Mouse (Mus musculus) T-helper 2 cell (primary cell): ENCODE measurements at regions not wholly inside any gene's neighbourhood (a gene's known extent, or its start where the extent isn't known, plus 50 kb on each side); places are given as distances from the start of the nearest gene placed in this dataset.

Experiments
- in situ Hi-C: fragments of 300-600 bp; cut with MboI, MseI; formaldehyde crosslinking; loops from one replicate; pipeline ENCODE4 v1.15.1; 2025; ENCODE audit warnings: high pct_unique_total_duplicates

DNA sequence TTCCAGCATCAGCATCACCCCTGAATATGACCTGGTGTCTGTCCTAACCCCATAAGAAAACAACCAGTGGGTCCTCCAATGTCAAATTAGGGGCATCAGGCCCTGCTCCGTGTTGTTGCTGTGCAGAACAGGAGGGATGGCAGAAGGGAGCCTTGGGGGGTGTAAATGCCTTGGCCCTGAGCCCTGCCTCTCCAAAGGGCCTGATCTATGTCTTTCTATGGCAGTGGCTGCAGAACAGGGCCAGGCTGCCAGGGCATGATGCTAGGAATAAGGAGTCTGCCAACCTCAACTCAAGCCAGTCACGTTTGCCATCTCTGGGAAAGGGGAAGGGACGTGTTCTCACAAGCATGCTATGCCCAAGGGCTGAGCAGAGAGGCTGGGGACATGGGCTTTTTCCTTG, 172.9 kb downstream of the Kcna5 start:
- in situ Hi-C loops: no loop called here

DNA sequence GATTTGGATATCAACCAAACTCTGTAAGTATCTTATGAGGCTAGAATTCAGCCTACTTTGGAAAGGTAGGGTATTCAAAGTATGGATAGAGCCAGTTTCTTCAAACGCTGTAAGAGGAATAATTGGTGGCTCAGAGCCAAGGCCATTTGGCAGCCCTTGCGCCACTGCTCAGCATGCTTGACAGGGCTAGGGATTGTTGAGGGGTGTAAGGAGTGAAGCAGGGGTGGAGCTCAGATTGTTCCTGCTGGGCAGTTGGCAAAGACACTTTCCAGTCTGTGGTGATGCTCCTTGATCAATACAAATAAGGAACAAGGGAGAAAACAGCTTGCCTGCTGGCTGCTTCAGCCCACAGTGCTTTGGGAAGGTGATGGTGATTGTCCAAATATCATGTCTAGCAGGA, 181.9 kb downstream of the Kcna5 start:
- in situ Hi-C loops: no loop called here

GRCm38 (mm10) chr6:126350476-126350875, 183.8 kb upstream of the Ntf3 start:
- in situ Hi-C loops: no loop called here

- in situ Hi-C loops: no loop called here
These were observed 183.2 kb upstream of the Ntf3 start for GRCm38 (mm10) chr6:126349905-126350304.

DNA sequence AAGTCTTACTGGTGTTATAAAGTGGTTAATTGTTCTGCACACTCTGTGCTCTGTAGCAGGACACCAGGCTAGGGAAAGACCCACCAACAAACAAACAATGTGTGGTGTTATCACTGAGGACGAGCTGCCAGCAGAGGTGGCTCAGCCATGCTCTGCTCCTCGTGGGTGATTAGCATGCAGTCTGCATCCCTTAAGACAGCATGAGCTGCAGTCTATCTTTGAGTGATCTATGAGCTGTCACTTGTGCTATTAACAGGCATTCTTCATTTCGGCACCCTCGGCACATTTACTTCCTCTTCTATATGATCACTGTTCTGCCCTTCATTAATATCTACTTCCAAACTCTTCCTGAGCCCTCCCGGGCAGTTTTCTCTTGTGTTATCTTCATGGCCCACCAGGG, 178.5 kb upstream of the Ntf3 start:
- in situ Hi-C loops: no loop called here

- in situ Hi-C loops: no loop called here
These were observed 173.4 kb upstream of the Ntf3 start for GRCm38 (mm10) chr6:126340098-126340610.

GRCm38 (mm10) chr6:126337711-126338110, 171.0 kb upstream of the Ntf3 start:
- in situ Hi-C loops: loop anchor here (10.0 kb wide), 1 partner anchor 693 kb away; no protein-coding TSS in a partner anchor

DNA sequence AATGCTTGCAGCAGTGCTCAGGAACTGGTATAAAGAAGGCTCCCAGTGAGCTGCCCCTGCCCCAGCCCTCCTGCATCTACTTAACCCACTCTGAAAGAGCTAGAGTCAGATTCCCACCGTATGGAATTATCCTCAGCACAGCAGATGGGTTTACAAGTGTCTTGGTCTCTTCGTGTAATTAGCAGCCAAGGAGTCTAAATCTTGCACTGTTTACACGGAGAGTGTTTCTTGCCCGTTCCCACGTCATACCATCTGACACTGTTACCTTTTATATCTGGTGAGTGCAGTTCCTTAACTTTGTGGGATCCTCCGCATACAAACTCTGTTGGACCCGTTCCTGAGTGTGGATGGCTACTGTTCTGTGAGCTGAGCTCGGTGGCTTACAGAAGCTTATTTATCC, 167.5 kb upstream of the Ntf3 start:
- in situ Hi-C loops: loop anchor here (10.0 kb wide), 1 partner anchor 689 kb away; no protein-coding TSS in a partner anchor

- in situ Hi-C loops: no loop called here
These were observed 160.5 kb upstream of the Ntf3 start for GRCm38 (mm10) chr6:126327187-126327586.

DNA sequence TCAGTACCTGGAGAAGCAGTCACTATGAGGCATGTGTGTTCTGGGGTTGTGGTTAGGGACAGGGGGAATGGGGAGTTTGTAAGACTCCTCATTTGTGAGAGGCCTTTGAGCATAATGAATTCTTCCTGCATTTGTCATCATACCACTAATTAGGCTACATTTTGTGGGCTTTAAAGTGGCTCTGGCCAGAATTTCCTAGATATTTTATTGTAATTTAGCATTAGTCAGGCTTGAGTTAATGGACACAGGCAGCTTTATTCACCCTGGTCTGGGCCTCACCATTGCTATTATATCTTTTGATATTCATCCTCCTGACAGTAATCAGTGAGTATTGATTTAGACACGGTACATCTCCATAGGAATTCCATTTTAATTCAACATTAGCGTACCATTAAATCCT, 151.8 kb upstream of the Ntf3 start:
- in situ Hi-C loops: no loop called here

DNA sequence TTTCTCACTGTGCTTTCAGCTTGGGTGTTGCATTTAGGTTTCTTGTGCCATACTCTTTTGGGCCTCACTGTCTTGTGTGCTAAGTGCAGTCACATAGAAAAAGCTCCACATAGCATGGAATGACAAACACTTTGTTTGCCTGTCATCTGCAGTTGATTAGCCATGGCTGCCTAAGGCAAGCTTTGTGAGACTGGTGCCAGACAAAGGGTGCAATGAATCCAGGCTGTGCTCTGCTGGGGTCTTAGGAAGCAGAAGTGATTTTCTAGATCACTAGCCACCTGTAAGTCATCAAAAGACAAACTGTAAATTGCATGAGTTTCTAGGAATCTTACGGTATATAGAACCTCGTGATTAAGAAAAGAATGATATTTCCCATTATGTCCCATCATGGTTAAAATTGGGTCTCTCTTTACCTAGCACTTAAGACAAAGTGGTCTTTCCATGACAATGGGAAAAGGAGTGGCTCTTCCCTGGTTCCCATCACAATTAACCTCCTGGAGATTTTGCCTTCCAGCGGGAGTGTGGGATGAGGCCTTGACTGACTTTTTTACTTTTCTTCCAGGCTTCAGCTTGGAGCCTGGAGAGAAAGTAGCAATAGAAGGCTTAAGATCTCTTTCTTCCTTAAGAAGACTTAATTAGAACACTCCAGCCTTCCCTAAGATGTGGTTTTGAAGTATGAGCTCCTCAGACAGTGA, 144.2 kb upstream of the Ntf3 start:
- in situ Hi-C loops: no loop called here

- in situ Hi-C loops: no loop called here
These were observed 136.4 kb upstream of the Ntf3 start for GRCm38 (mm10) chr6:126303086-126303485.

- in situ Hi-C loops: no loop called here
These were observed 124.9 kb upstream of the Ntf3 start for GRCm38 (mm10) chr6:126291581-126291980.

DNA sequence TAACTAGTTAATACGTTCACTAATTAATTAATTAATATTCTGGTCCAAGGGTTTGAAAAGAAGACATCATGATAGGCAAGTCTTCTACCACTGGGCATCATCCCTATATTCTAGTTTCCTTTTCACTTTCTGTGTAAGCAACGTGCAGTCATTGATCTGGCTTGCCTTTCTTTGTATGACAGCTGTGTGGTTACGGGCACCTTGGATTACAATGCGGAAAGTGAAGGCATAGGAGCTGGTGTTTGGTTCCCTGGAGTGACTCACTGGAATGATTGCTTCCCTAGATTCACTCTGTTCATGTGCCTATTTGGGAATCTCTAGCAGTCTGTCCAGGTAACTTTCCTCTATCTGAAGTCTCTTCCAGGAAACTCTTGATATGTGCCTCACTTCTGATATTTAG, 120.5 kb upstream of the Ntf3 start:
- in situ Hi-C loops: no loop called here

DNA sequence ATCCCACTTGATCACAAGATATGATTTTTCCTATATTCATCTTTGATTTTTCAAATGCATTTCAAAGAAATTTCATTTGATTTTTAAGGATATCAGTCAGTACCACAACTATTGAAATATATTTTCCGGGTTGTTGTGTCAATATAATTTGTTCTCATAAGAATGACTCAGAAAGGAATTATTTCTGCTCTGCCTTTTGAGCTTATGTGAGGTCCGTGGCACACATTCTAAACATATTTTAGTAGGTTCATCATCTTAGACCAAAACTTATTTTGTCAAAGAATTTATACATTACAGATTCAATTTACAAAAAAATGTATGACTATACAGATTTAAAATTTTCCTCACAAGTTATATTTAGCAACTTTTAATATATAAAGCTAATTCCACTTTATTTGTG, 119.5 kb upstream of the Ntf3 start:
- in situ Hi-C loops: no loop called here

DNA sequence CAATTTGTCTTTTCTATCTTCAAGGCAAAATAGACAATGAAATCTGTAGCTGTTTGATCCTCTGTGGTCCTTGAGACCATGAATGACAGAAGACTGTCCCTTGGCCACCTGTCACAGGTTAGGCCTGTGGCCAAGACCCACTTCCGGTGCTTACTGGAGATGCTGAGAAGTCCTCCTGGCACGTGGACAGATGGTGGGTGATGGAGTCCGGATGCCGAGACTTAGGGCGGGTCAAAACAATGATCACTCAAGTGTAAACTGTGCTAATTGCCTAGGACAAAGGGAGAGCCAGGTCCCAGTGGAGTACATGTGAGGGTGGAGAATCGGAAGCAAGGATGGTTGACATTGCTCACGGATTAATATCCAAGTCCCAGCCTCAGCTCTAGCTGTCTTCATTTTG, 117.7 kb upstream of the Ntf3 start:
- in situ Hi-C loops: no loop called here

DNA sequence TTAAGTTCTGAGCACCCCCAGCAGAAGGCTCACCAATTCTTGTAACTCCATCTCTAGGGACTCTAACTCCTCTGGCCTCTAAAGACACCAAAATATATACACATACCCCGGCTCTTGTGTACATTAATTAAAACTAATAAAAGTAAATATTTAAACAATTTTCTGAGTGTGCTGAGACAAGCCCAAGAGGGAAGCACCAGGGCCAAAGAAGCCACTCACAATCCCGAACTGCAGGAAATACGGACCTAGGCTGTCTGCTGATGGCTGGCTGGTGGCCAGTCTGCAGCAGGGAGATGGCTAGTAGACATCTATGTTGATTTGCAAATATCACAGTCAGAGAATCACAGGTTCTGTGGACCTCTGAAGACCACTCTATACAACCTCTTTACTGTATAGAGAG, 113.6 kb upstream of the Ntf3 start:
- in situ Hi-C loops: no loop called here

GRCm38 (mm10) chr6:126245986-126246385, 79.3 kb upstream of the Ntf3 start:
- in situ Hi-C loops: no loop called here

DNA sequence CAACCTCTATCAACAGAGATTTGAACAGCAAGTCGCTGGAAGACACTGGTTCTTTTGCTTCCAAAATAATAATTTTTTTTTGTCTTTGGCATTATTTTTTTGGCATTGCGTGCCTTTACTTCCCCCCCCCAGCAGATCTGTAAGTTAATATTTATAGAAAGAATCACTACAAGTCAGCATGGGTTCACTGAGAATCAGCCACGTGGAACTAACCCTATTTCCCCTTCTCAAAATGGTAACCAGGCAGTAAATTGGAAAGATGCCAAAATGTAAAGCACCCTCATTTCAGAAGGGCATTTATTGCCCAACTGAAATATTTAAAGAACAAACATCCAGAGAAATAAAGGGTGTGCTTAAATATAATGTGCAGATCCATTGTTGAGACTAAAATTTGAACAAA, 78.7 kb upstream of the Ntf3 start:
- in situ Hi-C loops: no loop called here

GRCm38 (mm10) chr6:126242299-126242698, 75.6 kb upstream of the Ntf3 start:
- in situ Hi-C loops: no loop called here

GRCm38 (mm10) chr6:126240256-126240655, 73.5 kb upstream of the Ntf3 start:
- in situ Hi-C loops: no loop called here
